Mouse (Mus musculus) kidney, postnatal 25 days (tissue): Measurements from ENCODE around the gene Plekhg4.

Experiments
- DNase-seq, 2 experiments: peaks; one replicate each; pipeline ENCODE4 v3.0.0; 2021; ENCODE audit warnings: mixed read lengths in 2 of 2

Gene Plekhg4

DNA sequence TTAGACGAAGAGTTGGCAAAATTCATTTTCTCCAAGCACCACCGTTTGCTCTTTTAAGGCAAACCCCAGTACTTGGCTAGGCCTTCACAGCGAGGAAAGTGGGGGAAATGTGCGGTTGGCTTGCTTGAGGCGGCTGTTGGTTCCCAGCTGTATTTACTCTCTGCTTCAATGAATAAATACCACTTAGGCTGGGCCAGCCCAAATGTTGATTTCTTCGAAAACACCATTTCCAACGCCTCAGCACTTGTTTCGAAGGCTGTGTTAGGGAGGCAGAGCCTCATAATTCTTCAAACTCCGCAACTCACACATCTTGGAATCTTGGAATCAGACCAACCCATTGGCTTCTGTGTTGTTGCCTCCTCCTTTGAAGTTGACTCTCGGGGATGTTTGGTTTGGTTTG is 33.3 kb downstream of the Plekhg4 start:
- DNase-seq, result no peak

DNA sequence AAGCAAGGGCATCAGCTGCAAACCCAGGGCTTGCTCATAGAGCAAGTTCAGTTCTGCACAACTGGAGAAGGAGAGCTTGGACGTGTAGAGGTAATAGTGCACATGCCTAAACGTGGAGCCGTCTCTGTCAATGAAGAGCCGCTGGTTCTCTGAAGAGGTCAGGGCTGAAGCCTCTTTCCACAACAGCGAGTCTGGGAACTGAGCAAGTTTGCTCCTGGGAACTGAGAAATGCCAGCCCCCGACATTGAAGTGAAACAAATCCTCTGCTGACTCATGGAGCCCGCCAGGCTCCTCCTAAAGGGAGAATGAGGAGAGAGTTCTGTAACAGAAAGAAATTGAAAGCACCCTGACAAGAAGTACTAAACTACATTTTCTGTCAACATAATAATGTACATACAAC is 35.3 kb downstream of the Plekhg4 start:
- no peak for DNase-seq

DNA sequence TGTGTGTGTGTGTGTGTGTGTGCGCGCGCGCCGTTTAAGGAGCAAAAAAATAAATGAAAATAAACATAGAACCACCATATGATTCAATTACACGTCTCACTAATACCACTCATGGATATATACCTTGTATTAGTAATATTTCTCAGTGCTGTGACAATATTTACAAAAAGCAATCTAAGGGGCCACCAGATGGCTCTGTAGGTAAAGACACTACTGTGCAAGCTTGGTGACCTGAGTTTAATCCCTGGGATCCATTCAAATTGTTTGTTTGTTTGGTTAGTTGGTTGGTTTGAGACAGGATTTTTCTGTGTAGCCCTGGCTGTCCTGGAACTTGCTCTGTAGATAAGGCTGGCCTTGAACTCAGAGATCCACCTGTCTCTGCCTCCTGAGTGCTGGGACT is 36.9 kb downstream of the Plekhg4 start:
- no peak for DNase-seq

DNA sequence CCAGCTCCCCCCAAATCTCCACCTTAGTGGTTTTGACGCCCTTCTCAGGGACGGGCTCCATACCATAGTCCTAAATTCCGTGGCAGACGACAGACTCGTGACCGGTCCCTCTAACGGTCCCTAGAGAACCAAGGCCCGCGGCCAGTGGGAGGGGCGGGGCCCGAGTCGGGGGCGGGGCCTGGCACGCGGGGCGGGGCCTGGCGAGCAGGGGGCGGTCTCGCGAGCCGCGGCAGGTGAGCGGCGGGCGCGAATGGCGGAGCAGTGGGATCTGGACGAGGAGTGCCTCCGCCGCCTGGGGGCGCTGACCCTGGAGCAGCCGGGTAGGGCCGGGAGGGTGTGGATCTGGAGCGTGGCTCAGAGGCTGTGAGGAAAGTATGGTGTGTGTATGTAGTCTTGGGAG is 40.3 kb downstream of the Plekhg4 start, which contains the start of the genes Kctd19 and Lrrc36:
Gene Kctd19, minus strand, starts transcription at position 112 of the 400 bp plus-strand sequence.
Gene Lrrc36, plus strand, starts transcription at position 181 of the 400 bp plus-strand sequence.
- peak; percentile 43 to 74 for DNase-seq

DNA sequence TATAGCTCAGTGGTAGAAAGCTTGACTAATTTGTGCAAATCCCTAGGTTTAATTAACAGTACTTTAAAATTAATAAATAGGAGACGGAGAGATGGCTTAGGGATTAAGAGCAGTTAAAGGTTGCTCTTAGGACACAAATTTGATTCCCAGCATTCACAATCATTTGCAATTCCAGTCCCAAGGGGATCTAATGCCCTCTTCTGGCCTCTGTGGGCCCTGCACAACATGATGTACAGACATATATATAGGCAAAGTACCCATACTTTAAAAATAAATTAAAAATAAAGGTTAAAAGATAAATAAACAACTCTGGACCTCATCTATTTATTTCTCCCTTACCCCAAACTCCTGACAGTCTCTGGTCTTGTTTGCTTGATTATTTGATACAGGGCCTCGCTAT is 45.9 kb downstream of the Plekhg4 start:
- DNase-seq, result peak in 1 of 2 experiments; percentile 11

DNA sequence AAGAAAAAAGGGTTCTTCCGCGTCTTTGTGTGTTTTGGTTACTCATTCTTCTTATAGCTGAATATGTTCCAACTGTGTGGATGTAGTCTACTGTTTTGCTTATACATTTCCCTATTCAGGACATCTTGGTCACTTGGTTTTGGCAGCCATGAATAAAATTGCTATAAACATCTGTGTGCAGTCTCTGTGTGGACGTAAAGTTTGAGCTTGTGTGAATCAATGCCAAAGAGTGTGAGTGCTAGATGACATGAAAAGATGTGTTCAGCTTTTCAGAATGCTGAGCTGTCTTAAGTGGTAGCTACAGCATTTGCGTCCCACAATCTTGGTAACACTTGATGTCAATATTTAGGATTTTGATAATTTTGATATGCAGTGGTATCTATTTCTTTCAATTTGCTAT is 46.7 kb downstream of the Plekhg4 start:
- no peak for DNase-seq

DNA sequence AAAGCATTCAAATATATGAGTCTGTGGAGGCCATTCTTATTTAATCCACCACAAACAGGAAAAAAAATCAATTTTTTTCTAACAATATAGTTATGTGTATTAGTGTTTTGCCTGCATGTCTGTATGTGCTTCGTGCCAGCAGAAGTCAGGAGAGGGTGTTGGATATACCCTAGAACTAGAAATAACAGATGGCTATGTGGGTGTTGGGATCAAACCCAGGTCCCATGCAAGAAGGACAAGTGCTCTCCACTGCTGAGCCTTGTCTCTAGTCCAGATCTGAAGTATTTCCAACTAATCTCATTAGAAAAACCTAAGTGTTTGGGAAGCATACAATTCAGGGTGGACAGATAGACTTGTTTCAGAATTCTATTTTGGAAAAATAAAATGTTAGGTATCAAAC is 48.9 kb downstream of the Plekhg4 start:
- no peak for DNase-seq

DNA sequence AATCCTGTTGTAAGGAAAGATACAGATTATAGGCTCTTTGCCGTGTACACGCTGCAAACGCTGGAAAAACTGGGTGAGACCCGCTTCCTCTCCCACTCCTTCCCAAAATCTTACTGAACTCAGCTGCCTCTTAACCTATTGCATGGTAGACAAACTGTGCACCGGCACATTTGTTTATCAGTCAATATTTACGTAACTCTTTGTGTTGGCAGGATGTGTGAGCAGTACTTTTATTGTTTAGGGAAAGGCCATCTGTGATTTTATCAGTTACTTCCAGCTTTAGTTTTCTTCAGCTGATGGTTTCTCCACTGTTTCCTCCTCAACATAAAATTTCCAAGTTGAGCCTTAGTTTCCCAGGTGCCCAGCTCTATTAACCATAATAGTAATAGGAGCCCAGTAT is 53.8 kb downstream of the Plekhg4 start:
- no peak for DNase-seq

DNA sequence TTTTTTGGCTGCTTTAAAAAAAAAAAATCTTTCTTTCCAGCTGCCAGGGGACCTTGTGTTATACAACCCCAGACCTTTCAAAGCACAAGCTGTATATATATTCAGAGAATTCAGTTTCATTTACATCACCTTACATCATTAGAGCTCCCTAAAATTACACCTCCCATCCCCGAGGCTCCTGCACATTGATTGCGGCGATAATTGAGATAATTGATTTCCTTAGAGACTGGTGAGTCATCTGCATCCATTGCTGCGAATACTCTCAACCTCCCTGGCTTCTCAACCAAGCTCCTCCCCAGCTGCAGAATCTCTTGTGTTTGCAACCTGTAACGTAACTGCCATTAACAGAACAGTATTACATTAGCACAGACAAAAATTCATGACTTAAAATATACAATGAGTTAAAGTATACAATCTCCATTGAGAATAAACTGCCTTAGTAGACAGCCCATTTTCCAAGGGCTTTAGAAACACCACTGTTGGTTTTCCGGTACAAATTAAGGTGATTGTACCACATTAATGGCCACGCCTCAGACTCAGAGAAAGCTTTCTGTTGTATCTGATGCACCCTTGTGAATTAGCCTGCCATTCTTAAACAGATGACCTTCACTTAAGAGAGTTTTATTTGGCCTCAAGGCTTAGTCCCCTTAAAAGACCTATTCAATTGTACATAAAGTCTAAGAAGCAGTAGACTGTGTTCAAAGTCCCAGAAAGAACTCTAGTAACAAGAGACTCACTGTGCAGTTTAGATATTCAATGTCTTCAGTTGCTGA is 58.9 kb downstream of the Plekhg4 start:
- DNase-seq, result no peak
